Mouse (Mus musculus) granulocyte monocyte progenitor cell, adult 5-6 weeks (primary cell): Measurements from ENCODE around the gene Pla2r1. TPM values are rescaled to one million over a fixed set of nuclear protein-coding genes. Genes with fewer than 3 reads are reported as not detected.

ENCODE experiments used
- total RNA-seq, 2 experiments: library from RNA; stranded (forward) in 1 of 2; stranded (reverse) in 1 of 2; fragments of 200-712, 200-1000 nt in 1 of 2; fragments of >200 nt in 1 of 2; fragmentation: Nextera tagmentation in 1 of 2; gene quantifications; 2 replicates each; pipeline ENCODE4 v1.2.3; 2014 to 2017

The Pla2r1 gene
- total RNA-seq, 2 experiments from 2014 or later = 3.5 TPM; not detected in 1

Other genes with a start within 250 kb of the Pla2r1 start
- 1.1 and 1.8 TPM in 2 replicates for gene Ly75, start 170.0 kb downstream of the Pla2r1 start, total RNA-seq (2014; fragmentation: Nextera tagmentation)
- 3.0 and 4.8 TPM in 2 replicates for gene Ly75, start 170.0 kb downstream of the Pla2r1 start, total RNA-seq (2017)
- gene Itgb6, start 169.3 kb upstream of the Pla2r1 start, total RNA-seq (2014; fragmentation: Nextera tagmentation) = 0.53 TPM in 1 of 2 replicates, not detected in the other
- not detected in 2 replicates for gene Itgb6, start 169.3 kb upstream of the Pla2r1 start, total RNA-seq (2017)